Mouse (Mus musculus): ENCODE data around the gene Uqcc3. TPM values are rescaled to one million over a fixed set of nuclear protein-coding genes. Genes with fewer than 3 reads are reported as not detected.
A peak's percentile ranks its signal among the peaks of the same experiment; 100 is the strongest.
"Not testable (repeated sequence)": the region's sequence is repeated elsewhere in the genome, so short reads cannot be mapped to it uniquely, and the experiment has no call there.

Uqcc3 gene
- polyA plus RNA-seq, 1 experiment from 2014 or later, result 66.0 TPM

GRCm38 (mm10) chr19:8870838-8871237 lies 9.9 kb downstream of the Uqcc3 start:
- Histone ChIP-seq H3K27me3 (no peaks in the 10 kb centered on the region), H3K36me3 (peaks cover 28% of the 10 kb centered on the region), H3K9me3 (no peaks in the 10 kb centered on the region), H3K4me1 (peaks cover 7% of the 10 kb centered on the region), H3K27ac (peak overlapping the region; percentile 84), H3K4me3 (peak overlapping the region; percentile 98), H3K9ac (peak overlapping the region; percentile 98), H3K4me2 (replicated peaks) (peak overlapping the region; percentile 88)
- no peak; the same call in 1 of the 2 replicates for ATAC-seq (ENCODE audit: insufficient number of reproducible peaks, insufficient read depth, low FRiP score, low TSS enrichment)
- WGBS, result 56% methylated on average over 9 of the region's 9 CpGs

DNA sequence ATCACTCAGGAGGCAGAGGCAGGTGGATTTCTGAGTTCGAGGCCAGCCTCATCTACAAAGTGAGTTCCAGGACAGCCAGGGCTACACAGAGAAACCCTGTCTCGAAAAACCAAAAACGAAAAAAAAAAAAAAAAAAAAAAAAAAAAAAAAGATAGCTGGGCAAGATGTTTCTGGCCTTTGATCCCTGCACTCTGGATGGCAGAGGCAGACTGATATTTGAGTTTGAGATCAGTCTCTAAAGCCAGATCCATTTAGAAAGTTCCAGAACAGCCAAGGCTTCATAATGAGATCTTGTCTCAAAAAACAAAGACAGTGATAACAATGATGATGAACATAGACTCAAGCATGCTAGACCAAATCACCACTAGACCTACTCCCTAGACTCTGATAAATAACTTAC lies 10.3 kb downstream of the Uqcc3 start:
- 63% methylated on average over 3 of the region's 3 CpGs for WGBS
- not testable (repeated sequence) for ATAC-seq (ENCODE audit: insufficient number of reproducible peaks, insufficient read depth, low FRiP score, low TSS enrichment); H3K27ac ChIP-seq; H3K9me3 ChIP-seq; H3K27me3 ChIP-seq; H3K9ac ChIP-seq; H3K4me1 ChIP-seq
- peaks cover 23% of the 10 kb centered on the region for H3K36me3 ChIP-seq
- peak overlapping the region; percentile 88; the same call in 1 of the 2 replicates for H3K4me2 ChIP-seq (replicated peaks)
- peak overlapping the region; percentile 98; the same call in 1 of the 2 replicates for H3K4me3 ChIP-seq

- Histone ChIP-seq H3K4me3 (no peak overlapping the region), H3K4me2 (replicated peaks) (no peak overlapping the region), H3K9ac (no peak overlapping the region), H3K27ac (no peak overlapping the region), H3K9me3 (no peaks in the 10 kb centered on the region), H3K4me1 (no peaks in the 10 kb centered on the region), H3K36me3 (no peaks in the 10 kb centered on the region), H3K27me3 (no peaks in the 10 kb centered on the region)
- ATAC-seq (ENCODE audit: insufficient number of reproducible peaks, insufficient read depth, low FRiP score, low TSS enrichment), result no peak
- 85% methylated on average over 6 of the region's 6 CpGs for WGBS
Measured at GRCm38 (mm10) chr19:8864265-8864664, 16.5 kb downstream of the Uqcc3 start.

GRCm38 (mm10) chr19:8859018-8859417 lies 21.7 kb downstream of the Uqcc3 start:
- Histone ChIP-seq H3K36me3 (no peaks in the 10 kb centered on the region), H3K4me1 (no peaks in the 10 kb centered on the region), H3K27me3 (no peaks in the 10 kb centered on the region), H3K27ac (no peak overlapping the region), H3K4me2 (replicated peaks) (no peak overlapping the region), H3K9me3 (no peaks in the 10 kb centered on the region), H3K4me3 (no peak overlapping the region), H3K9ac (no peak overlapping the region)
- ATAC-seq (ENCODE audit: insufficient number of reproducible peaks, insufficient read depth, low FRiP score, low TSS enrichment), result no peak
- 11% methylated on average over 1 of the region's 1 CpGs for WGBS

GRCm38 (mm10) chr19:8857689-8858088 lies 23.0 kb downstream of the Uqcc3 start:
- H3K36me3 ChIP-seq, result no peaks in the 10 kb centered on the region
- H3K4me2 ChIP-seq (replicated peaks), result no peak overlapping the region
- WGBS, result 40% methylated on average over 4 of the region's 4 CpGs
- H3K4me3 ChIP-seq, result no peak overlapping the region
- no peaks in the 10 kb centered on the region for H3K9me3 ChIP-seq
- no peak overlapping the region for H3K9ac ChIP-seq
- no peaks in the 10 kb centered on the region for H3K4me1 ChIP-seq
- no peaks in the 10 kb centered on the region for H3K27me3 ChIP-seq
- no peak for ATAC-seq (ENCODE audit: insufficient number of reproducible peaks, insufficient read depth, low FRiP score, low TSS enrichment)
- H3K27ac ChIP-seq, result no peak overlapping the region

DNA sequence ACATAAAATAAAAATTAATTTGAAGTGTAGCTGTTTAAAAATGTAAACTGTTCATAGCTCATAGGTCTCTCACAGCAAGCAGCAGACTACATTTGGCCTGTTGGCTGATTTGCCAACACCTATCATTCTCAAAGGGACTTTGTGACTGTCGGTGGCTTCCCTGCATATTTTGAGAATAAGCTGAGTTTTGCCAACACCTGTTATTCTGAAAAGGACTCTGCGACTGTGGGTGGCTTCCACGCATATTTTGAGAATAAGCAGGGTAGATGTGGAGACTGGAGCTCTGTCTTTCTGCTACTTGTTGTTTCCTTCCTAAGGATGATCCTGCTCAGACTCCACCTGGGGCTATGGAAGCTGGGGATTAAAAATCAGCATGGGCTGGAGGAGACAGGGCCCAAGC lies 27.6 kb downstream of the Uqcc3 start:
- H3K27ac ChIP-seq, result no peak overlapping the region
- no peaks in the 10 kb centered on the region for H3K27me3 ChIP-seq
- no peak overlapping the region for H3K9ac ChIP-seq
- 86% methylated on average over 3 of the region's 3 CpGs for WGBS
- ATAC-seq (ENCODE audit: insufficient number of reproducible peaks, insufficient read depth, low FRiP score, low TSS enrichment), result no peak
- H3K36me3 ChIP-seq, result no peaks in the 10 kb centered on the region
- no peaks in the 10 kb centered on the region for H3K9me3 ChIP-seq
- H3K4me1 ChIP-seq, result peaks cover 3% of the 10 kb centered on the region; the same call in 1 of the 2 replicates
- no peak overlapping the region for H3K4me3 ChIP-seq
- H3K4me2 ChIP-seq (replicated peaks), result no peak overlapping the region

DNA sequence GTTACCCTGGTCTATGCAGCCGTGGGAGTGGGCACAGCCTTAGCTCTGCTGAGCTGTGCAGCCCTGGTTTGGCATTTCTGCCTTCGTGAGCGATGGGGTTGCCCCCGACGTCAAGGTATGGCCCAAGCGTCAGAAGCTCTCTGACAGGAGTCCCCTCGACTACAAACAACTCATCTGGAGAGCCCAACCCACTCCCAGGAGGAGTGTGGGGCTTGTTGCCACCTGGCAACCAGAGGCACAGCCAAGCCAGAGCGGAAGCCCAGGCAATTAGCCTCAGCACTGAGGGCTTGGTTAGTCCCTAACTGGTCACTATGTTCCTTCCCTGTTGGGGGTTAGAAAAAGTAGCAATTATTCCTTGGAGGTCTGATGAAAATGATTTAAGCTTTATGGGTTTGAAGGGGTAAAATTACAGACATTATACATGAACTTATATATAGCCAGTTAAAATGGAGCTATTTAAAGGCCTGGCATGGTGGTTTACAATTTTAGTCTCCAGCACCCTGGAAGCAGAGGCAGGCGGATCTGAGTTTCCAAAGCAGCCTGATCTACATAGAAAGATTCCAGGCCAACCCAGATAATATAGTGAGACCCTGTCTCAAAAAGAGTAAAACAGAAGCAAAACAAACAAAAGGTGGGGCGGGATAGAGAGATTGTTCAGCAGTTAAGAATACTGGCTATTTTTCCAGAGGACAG lies 28.3 kb downstream of the Uqcc3 start:
- ATAC-seq (ENCODE audit: insufficient number of reproducible peaks, insufficient read depth, low FRiP score, low TSS enrichment), result no peak
- Histone ChIP-seq H3K4me2 (replicated peaks) (no peak overlapping the region), H3K9me3 (no peaks in the 10 kb centered on the region), H3K36me3 (peaks cover 6% of the 10 kb centered on the region; the same call in 1 of the 2 replicates), H3K27me3 (no peaks in the 10 kb centered on the region), H3K27ac (no peak overlapping the region), H3K4me1 (peaks cover 3% of the 10 kb centered on the region; the same call in 1 of the 2 replicates), H3K4me3 (no peak overlapping the region), H3K9ac (no peak overlapping the region)
- 59% methylated on average over 10 of the region's 10 CpGs for WGBS

DNA sequence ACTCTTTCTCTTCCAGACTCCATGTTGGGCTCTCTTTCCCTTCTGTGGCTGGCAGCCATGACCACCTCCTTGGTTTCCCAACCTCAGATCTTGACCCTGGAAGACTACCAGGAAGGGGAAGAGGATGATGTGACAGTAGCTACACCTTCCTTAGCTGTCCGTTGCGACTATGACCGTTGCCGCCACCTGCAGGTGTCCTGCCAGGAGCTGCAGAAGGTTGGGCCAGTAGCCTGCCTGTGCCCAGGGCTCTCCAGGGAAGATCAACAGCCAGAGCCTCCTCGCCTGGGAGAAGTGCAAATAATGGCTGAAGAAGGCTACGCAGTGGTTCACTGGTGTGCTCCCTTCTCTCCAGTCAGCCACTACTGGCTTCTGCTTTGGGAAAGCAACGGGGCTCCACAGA lies 29.1 kb downstream of the Uqcc3 start:
- Histone ChIP-seq H3K27ac (no peak overlapping the region), H3K4me1 (peaks cover 3% of the 10 kb centered on the region; the same call in 1 of the 2 replicates), H3K9ac (no peak overlapping the region)

GRCm38 (mm10) chr19:8850402-8850901 lies 30.3 kb downstream of the Uqcc3 start, which contains the start of gene Lrrn4cl:
Lrrn4cl (plus strand) TSS chr19:8850768.
- ATAC-seq (ENCODE audit: insufficient number of reproducible peaks, insufficient read depth, low FRiP score, low TSS enrichment), result peak; percentile 70

More for the DNA sequence above, 29.1 kb downstream of the Uqcc3 start:
- H3K36me3 ChIP-seq, result peaks cover 13% of the 10 kb centered on the region
- 60% methylated on average over 7 of the region's 7 CpGs for WGBS
- H3K9me3 ChIP-seq, result no peaks in the 10 kb centered on the region
- no peak overlapping the region for H3K4me2 ChIP-seq (replicated peaks)
- H3K4me3 ChIP-seq, result no peak overlapping the region
- no peaks in the 10 kb centered on the region for H3K27me3 ChIP-seq
- ATAC-seq (ENCODE audit: insufficient number of reproducible peaks, insufficient read depth, low FRiP score, low TSS enrichment), result no peak

GRCm38 (mm10) chr19:8848356-8848755 lies 32.4 kb downstream of the Uqcc3 start:
- Histone ChIP-seq H3K4me2 (replicated peaks) (no peak overlapping the region), H3K36me3 (peaks cover 20% of the 10 kb centered on the region), H3K4me3 (no peak overlapping the region), H3K27me3 (no peaks in the 10 kb centered on the region), H3K4me1 (peaks cover 3% of the 10 kb centered on the region; the same call in 1 of the 2 replicates), H3K27ac (no peak overlapping the region), H3K9ac (no peak overlapping the region), H3K9me3 (no peaks in the 10 kb centered on the region)
- ATAC-seq (ENCODE audit: insufficient number of reproducible peaks, insufficient read depth, low FRiP score, low TSS enrichment), result no peak
- 68% methylated on average over 5 of the region's 5 CpGs for WGBS

More at GRCm38 (mm10) chr19:8850402-8850901, 30.3 kb downstream of the Uqcc3 start, which contains the start of gene Lrrn4cl:
- peaks cover 20% of the 10 kb centered on the region for H3K36me3 ChIP-seq
- H3K4me3 ChIP-seq, result no peak within 1 kb of the TSS
- 16% methylated on average over 7 of the region's 7 CpGs for WGBS
- H3K9ac ChIP-seq, result no peak within 1 kb of the TSS
- peak within 1 kb of the TSS; percentile 65 for H3K27ac ChIP-seq
- H3K4me2 ChIP-seq (replicated peaks), result peak within 1 kb of the TSS; percentile 6; the same call in 1 of the 2 replicates
- no peaks in the 10 kb centered on the region for H3K27me3 ChIP-seq
- no peaks in the 10 kb centered on the region for H3K9me3 ChIP-seq
- peaks cover 3% of the 10 kb centered on the region; the same call in 1 of the 2 replicates for H3K4me1 ChIP-seq

DNA sequence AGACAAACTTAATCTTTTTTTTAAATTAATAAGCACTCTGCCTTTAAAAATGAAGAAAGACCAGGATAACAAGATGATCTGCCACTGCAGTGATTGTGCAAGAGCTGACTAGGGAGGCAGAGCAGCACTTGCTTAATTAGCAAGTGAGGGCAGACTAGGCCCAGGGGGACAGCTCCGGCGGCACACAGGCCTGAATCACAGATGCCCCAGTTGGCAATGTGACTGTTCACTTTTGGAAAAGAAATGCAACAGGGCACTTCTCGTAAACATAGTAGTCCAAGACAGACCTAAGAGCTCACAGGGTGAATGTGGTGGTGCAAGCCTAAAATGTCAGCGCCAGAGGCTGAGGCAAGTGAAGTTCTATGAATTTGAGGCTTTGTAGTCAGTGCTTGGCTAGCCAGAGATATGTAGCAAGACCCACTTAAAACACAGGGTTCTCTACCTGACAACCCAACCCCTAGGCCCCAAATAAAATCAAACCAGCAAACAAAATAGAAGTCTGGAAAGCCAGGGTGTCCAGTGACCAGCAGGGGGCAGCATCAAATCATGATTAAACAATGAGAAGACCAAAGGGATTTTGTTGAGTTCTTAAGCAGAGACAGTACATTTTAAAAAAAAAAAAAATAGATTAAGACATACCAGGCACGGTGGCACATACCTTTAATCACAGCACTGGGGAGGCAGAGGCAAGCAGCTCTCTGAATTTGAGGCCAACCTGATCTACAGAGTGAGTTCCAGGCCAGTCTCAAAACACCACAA lies 36.2 kb downstream of the Uqcc3 start:
- H3K4me3 ChIP-seq, result no peak overlapping the region
- no peak overlapping the region for H3K4me2 ChIP-seq (replicated peaks)
- H3K36me3 ChIP-seq, result peaks cover 25% of the 10 kb centered on the region
- no peaks in the 10 kb centered on the region for H3K27me3 ChIP-seq
- WGBS, result 61% methylated on average over 5 of the region's 5 CpGs
- H3K9ac ChIP-seq, result no peak overlapping the region
- H3K4me1 ChIP-seq, result peaks cover 16% of the 10 kb centered on the region
- no peak overlapping the region for H3K27ac ChIP-seq
- H3K9me3 ChIP-seq, result no peaks in the 10 kb centered on the region
- ATAC-seq (ENCODE audit: insufficient number of reproducible peaks, insufficient read depth, low FRiP score, low TSS enrichment), result no peak

All from embryonic facial prominence, embryonic 12.5 days (tissue).